Mouse (Mus musculus) WW6 (cell line): ENCODE results near the gene Ap4e1.
"Not testable (repeated sequence)": the region's sequence is repeated elsewhere in the genome, so short reads cannot be mapped to it uniquely, and the experiment has no call there.

Source experiments
- DNase-seq: peaks from one replicate; pipeline ENCODE4 v3.0.0-alpha.2; 2013; ENCODE audit warnings: low read depth, low spot score

Ap4e1 gene

GRCm38 (mm10) chr2:127077611-127078010 is 69.1 kb downstream of the Ap4e1 start:
- DNase-seq = peak; percentile 22

- not testable (repeated sequence) for DNase-seq
Measured at GRCm38 (mm10) chr2:127079066-127079465, 70.5 kb downstream of the Ap4e1 start.

GRCm38 (mm10) chr2:127079881-127080590 is 71.5 kb downstream of the Ap4e1 start:
- no peak for DNase-seq

- DNase-seq = no peak
Measured at GRCm38 (mm10) chr2:127080591-127081218, 72.2 kb downstream of the Ap4e1 start.

GRCm38 (mm10) chr2:127086235-127086634 is 77.7 kb downstream of the Ap4e1 start:
- DNase-seq = no peak

GRCm38 (mm10) chr2:127090151-127090550 is 81.6 kb downstream of the Ap4e1 start:
- not testable (repeated sequence) for DNase-seq

GRCm38 (mm10) chr2:127092000-127092399 is 83.5 kb downstream of the Ap4e1 start:
- DNase-seq = no peak

- DNase-seq = no peak
Measured at GRCm38 (mm10) chr2:127108986-127109385, 100.5 kb downstream of the Ap4e1 start.
